Mouse (Mus musculus): ENCODE measurements around the gene Twnk.

GRCm38 (mm10) chr19:45045236-45045635, 39.8 kb downstream of the Twnk start:
- no peak for TF ChIP-seq CTCF (IDR thresholded peaks at IDR 0.05)
- TF ChIP-seq EP300 (IDR thresholded peaks at IDR 0.05), result no peak

All from lung, postnatal 0 days (tissue).